Mouse (Mus musculus) MEL (cell line): Measurements from ENCODE around the gene Slx1b. TPM values are rescaled to one million over a fixed set of nuclear protein-coding genes. Genes with fewer than 3 reads are reported as not detected.

Experiments
- DNase-seq: peaks from one replicate; pipeline ENCODE4 v3.0.0; 2011; ENCODE audit warnings: low read depth, low spot score
- H3K27ac ChIP-seq: 2 replicates; pipeline ENCODE4 v1.5.1; 2012; ENCODE audit warnings: low read depth, mild to moderate bottlenecking, control low read depth, low read length, moderate library complexity; ENCODE audit not compliant: control insufficient read depth
- H3K27me3 ChIP-seq, 2 experiments: fragments of 150-350 bp in 1 of 2; sonication (generic) in 1 of 2; 2 replicates each; pipeline ENCODE4 v1.6.1; 2012; ENCODE audit warnings: low read length in 2 of 2, mild to moderate bottlenecking in 2 of 2, improper control_type of control experiment in 1 of 2, moderate library complexity in 1 of 2; ENCODE audit not compliant: insufficient read depth in 2 of 2, control insufficient read depth in 1 of 2
- H3K36me3 ChIP-seq, 2 experiments: 2 replicates each; pipeline ENCODE4 v1.6.1; 2012 to 2014; ENCODE audit warnings: low read length in 2 of 2, improper control_type of control experiment in 1 of 2, inconsistent platforms in 1 of 2, mild to moderate bottlenecking in 1 of 2; ENCODE audit not compliant: insufficient read depth in 2 of 2, control insufficient read depth in 1 of 2
- H3K4me1 ChIP-seq, 2 experiments: fragments of 150-350 bp in 1 of 2; sonication (generic) in 1 of 2; 2 replicates each; pipeline ENCODE4 v1.6.1; 2012; ENCODE audit warnings: low read length in 2 of 2, improper control_type of control experiment in 1 of 2, mild to moderate bottlenecking in 1 of 2; ENCODE audit not compliant: insufficient read depth in 2 of 2, control insufficient read depth in 1 of 2
- H3K4me3 ChIP-seq, 2 experiments: fragments of 150-350 bp in 1 of 2; sonication (generic) in 1 of 2; 2 replicates each; pipeline ENCODE4 v1.5.1; 2012; ENCODE audit warnings: low read depth in 2 of 2, low read length in 2 of 2, mild to moderate bottlenecking in 2 of 2, moderate library complexity in 2 of 2, control low read depth in 1 of 2, improper control_type of control experiment in 1 of 2; ENCODE audit not compliant: control insufficient read depth in 1 of 2, insufficient read depth in 1 of 2
- H3K79me2 ChIP-seq: 2 replicates; pipeline ENCODE4 v1.6.1; 2012; ENCODE audit warnings: mild to moderate bottlenecking, low read length, moderate library complexity; ENCODE audit not compliant: control insufficient read depth, poor library complexity, insufficient read depth
- H3K9ac ChIP-seq: 2 replicates; pipeline ENCODE4 v1.6.1; 2012; ENCODE audit warnings: low read depth, mild to moderate bottlenecking, control low read depth, low read length, moderate library complexity; ENCODE audit not compliant: control insufficient read depth, poor library complexity, severe bottlenecking
- H3K9me3 ChIP-seq: fragments of 150-350 bp; sonication (generic); replicated peaks from 2 replicates; pipeline ENCODE4 v1.6.1; 2012; ENCODE audit warnings: mild to moderate bottlenecking, low read length, improper control_type of control experiment, moderate library complexity; ENCODE audit not compliant: insufficient read depth
- CHD1 ChIP-seq: IDR thresholded peaks from 2 replicates; pipeline ENCODE4 v1.6.1; 2012; ENCODE audit warnings: low read depth, mild to moderate bottlenecking, inconsistent platforms, low read length, improper control_type of control experiment
- CHD2 ChIP-seq: IDR thresholded peaks from 2 replicates; pipeline ENCODE4 v1.6.1; 2011; ENCODE audit warnings: low read length, improper control_type of control experiment
- CTCF ChIP-seq, 3 experiments: IDR thresholded peaks in 2 of 3; conservative IDR thresholded peaks in 1 of 3; 2 replicates each; pipeline ENCODE4 v1.5.1; 2011 to 2012; ENCODE audit warnings: low read length in 3 of 3, low read depth in 2 of 3, mild to moderate bottlenecking in 2 of 3, improper control_type of control experiment in 1 of 3, inconsistent platforms in 1 of 3, mixed read lengths in 1 of 3, moderate library complexity in 1 of 3; ENCODE audit not compliant: control insufficient read depth in 1 of 3, insufficient read depth in 1 of 3, poor library complexity in 1 of 3, severe bottlenecking in 1 of 3
- E2F4 ChIP-seq: IDR thresholded peaks from 2 replicates; pipeline ENCODE4 v1.6.1; 2011; ENCODE audit warnings: low read depth, low read length, improper control_type of control experiment, borderline replicate concordance
- ELF1 ChIP-seq: IDR thresholded peaks from 2 replicates; pipeline ENCODE4 v1.6.1; 2014; ENCODE audit warnings: low read depth, mild to moderate bottlenecking, inconsistent platforms, low read length, improper control_type of control experiment, moderate library complexity
- EP300 ChIP-seq, 2 experiments: IDR thresholded peaks; 2 replicates each; pipeline ENCODE4 v1.6.1; 2011; ENCODE audit warnings: improper control_type of control experiment in 2 of 2, low read length in 2 of 2, low read depth in 1 of 2, mild to moderate bottlenecking in 1 of 2
- ETS1 ChIP-seq: IDR thresholded peaks from 2 replicates; pipeline ENCODE4 v1.6.1; 2012; ENCODE audit warnings: low read depth, mild to moderate bottlenecking, inconsistent platforms, low read length, improper control_type of control experiment, moderate library complexity
- GATA1 ChIP-seq: IDR thresholded peaks from 2 replicates; pipeline ENCODE4 v1.6.1; 2011; ENCODE audit warnings: low read depth, low read length, improper control_type of control experiment
- HCFC1 ChIP-seq: IDR thresholded peaks from 2 replicates; pipeline ENCODE4 v1.6.1; 2012; ENCODE audit warnings: low read depth, mild to moderate bottlenecking, inconsistent platforms, low read length, improper control_type of control experiment, moderate library complexity
- JUND ChIP-seq: IDR thresholded peaks from 2 replicates; pipeline ENCODE4 v1.6.1; 2011; ENCODE audit warnings: low read depth, mild to moderate bottlenecking, improper control_type of control experiment, low read length
- MAFK ChIP-seq: IDR thresholded peaks from 2 replicates; pipeline ENCODE4 v1.6.1; 2011; ENCODE audit warnings: low read depth, mild to moderate bottlenecking, low read length, improper control_type of control experiment, borderline replicate concordance
- MAX ChIP-seq: IDR thresholded peaks from 2 replicates; pipeline ENCODE4 v1.6.1; 2011; ENCODE audit warnings: low read length, improper control_type of control experiment
- MAZ ChIP-seq: IDR thresholded peaks from 2 replicates; pipeline ENCODE4 v1.6.1; 2012; ENCODE audit warnings: low read depth, mild to moderate bottlenecking, inconsistent platforms, low read length, improper control_type of control experiment
- MYB ChIP-seq: IDR thresholded peaks from 2 replicates; pipeline ENCODE4 v1.6.1; 2011; ENCODE audit warnings: mild to moderate bottlenecking, low read depth, low read length, improper control_type of control experiment
- MYC ChIP-seq: IDR thresholded peaks from 2 replicates; pipeline ENCODE4 v1.6.1; 2011; ENCODE audit warnings: low read depth, mild to moderate bottlenecking, low read length, improper control_type of control experiment, moderate library complexity
- NELFE ChIP-seq: IDR thresholded peaks from 2 replicates; pipeline ENCODE4 v1.6.1; 2011; ENCODE audit warnings: low read depth, low read length, improper control_type of control experiment
- POLR2A ChIP-seq, 2 experiments: IDR thresholded peaks; 2 replicates each; pipeline ENCODE4 v1.6.1; 2011 to 2012; ENCODE audit warnings: low read length in 2 of 2, mild to moderate bottlenecking in 2 of 2, control low read depth in 1 of 2, improper control_type of control experiment in 1 of 2, low read depth in 1 of 2, moderate library complexity in 1 of 2; ENCODE audit not compliant: control insufficient read depth in 1 of 2, insufficient read depth in 1 of 2, poor library complexity in 1 of 2
- POLR2AphosphoS2 ChIP-seq: IDR thresholded peaks from 2 replicates; pipeline ENCODE4 v1.6.1; 2011; ENCODE audit warnings: low read length, improper control_type of control experiment
- POLR2AphosphoS5 ChIP-seq: IDR thresholded peaks from 2 replicates; pipeline ENCODE4 v1.6.1; 2012; ENCODE audit warnings: low read depth, borderline replicate concordance, mild to moderate bottlenecking, inconsistent platforms, low read length, moderate library complexity, mixed read lengths
- RCOR1 ChIP-seq: IDR thresholded peaks from 2 replicates; pipeline ENCODE4 v1.6.1; 2012; ENCODE audit warnings: low read depth, mild to moderate bottlenecking, inconsistent platforms, low read length, improper control_type of control experiment
- SIN3A ChIP-seq: IDR thresholded peaks from 2 replicates; pipeline ENCODE4 v1.6.1; 2012; ENCODE audit warnings: low read length, improper control_type of control experiment, inconsistent platforms
- SMC3 ChIP-seq: IDR thresholded peaks from 2 replicates; pipeline ENCODE4 v1.6.1; 2011; ENCODE audit warnings: low read depth, low read length, improper control_type of control experiment
- TAL1 ChIP-seq: IDR thresholded peaks from 2 replicates; pipeline ENCODE4 v1.6.1; 2012; ENCODE audit warnings: mild to moderate bottlenecking, inconsistent platforms, low read length, moderate library complexity, mixed read lengths
- TCF12 ChIP-seq: IDR thresholded peaks from 2 replicates; pipeline ENCODE4 v1.6.1; 2014; ENCODE audit warnings: low read depth, mild to moderate bottlenecking, inconsistent platforms, low read length, improper control_type of control experiment, moderate library complexity
- USF1 ChIP-seq: IDR thresholded peaks from 2 replicates; pipeline ENCODE4 v1.6.1; 2014; ENCODE audit warnings: low read depth, mild to moderate bottlenecking, inconsistent platforms, low read length, improper control_type of control experiment, moderate library complexity
- USF2 ChIP-seq, 2 experiments: IDR thresholded peaks; 2 replicates each; pipeline ENCODE4 v1.6.1; 2011 to 2012; ENCODE audit warnings: improper control_type of control experiment in 2 of 2, low read length in 2 of 2, borderline replicate concordance in 1 of 2, inconsistent platforms in 1 of 2, low read depth in 1 of 2, mild to moderate bottlenecking in 1 of 2; ENCODE audit not compliant: insufficient read depth in 1 of 2
- ZNF384 ChIP-seq: IDR thresholded peaks from 2 replicates; pipeline ENCODE4 v1.6.1; 2012; ENCODE audit warnings: low read depth, mild to moderate bottlenecking, inconsistent platforms, low read length, improper control_type of control experiment
- polyA plus RNA-seq, 2 experiments: library from polyadenylated mRNA; stranded (reverse) in 1 of 2; unstranded in 1 of 2; fragments of >175 nt in 1 of 2; fragments of >200 nt in 1 of 2; gene quantifications; 2 replicates each; pipeline versions ENCODE4 v1.2.1 to v1.2.4; 2012; ENCODE audit warnings: low replicate concordance in 2 of 2, low read depth in 1 of 2; ENCODE audit not compliant: insufficient read length in 2 of 2, insufficient read depth in 1 of 2, missing spikeins in 1 of 2
- total RNA-seq: library from RNA; depleted of rRNA; stranded (reverse); fragments of 300-350 nt; gene quantifications from 2 replicates; pipeline ENCODE4 v1.2.3, GENCODE M21; 2012

The Slx1b gene
- total and polyA plus RNA-seq, 3 experiments, result 4.6 to 10.2 TPM; not detected in 1

DNA sequence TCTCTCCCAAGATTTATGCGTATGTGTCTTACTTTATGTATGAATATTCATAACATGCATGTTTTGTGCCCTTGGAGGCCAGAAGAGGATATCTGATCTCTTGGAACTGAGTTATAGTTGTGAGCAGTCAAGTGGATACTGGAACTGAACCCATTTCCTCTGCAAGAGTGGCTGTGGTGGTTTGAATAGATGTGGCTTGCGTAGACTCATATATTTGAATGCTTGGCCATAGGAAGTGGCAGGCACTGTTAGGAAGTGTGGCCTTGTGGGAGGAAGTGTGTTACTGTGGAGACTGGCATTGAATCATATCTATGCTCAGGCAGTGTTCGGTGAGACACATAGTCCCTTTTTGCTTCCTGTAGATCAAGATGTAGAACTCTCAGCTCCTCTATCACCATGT lies 39.9 kb downstream of the Slx1b start:
- H3K4me3 ChIP-seq, result no peak overlapping the region
- H3K4me1 ChIP-seq, result peaks cover 16 to 22% of the 10 kb centered on the region in 2 experiments
- H3K9ac ChIP-seq, result no peak overlapping the region
- TF ChIP-seq TAL1 (no peak), CHD1 (no peak), ETS1 (no peak; the same call in none of the 2 replicates), HCFC1 (0 out of 2 replicates have a peak, but pooled peaks have one; percentile 40), POLR2AphosphoS5 (no peak), CHD2 (no peak), MAFK (no peak), MYC (no peak), USF2 (IDR thresholded peaks at IDR 0.05; ENCODE audit: borderline replicate concordance in 1 of 2, insufficient read depth in 1 of 2, low read depth in 1 of 2, low read length in 2 of 2) (no peak), USF1 (no peak), EP300 (IDR thresholded peaks at IDR 0.05; ENCODE audit: low read depth in 1 of 2, low read length in 2 of 2) (peak; percentile 32 to 33; a peak in 3 of 4 replicates), POLR2A (IDR thresholded peaks at IDR 0.05; ENCODE audit: control insufficient read depth in 1 of 2, insufficient read depth in 1 of 2, low read depth in 1 of 2, low read length in 2 of 2, poor library complexity in 1 of 2) (no peak), SMC3 (no peak), ELF1 (0 out of 2 replicates have a peak, but pooled peaks have one; percentile 7), MAZ (no peak), CTCF (IDR thresholded peaks at IDR 0.05 in 2 of 3, conservative IDR thresholded peaks at IDR 0.05 in 1 of 3; ENCODE audit: control insufficient read depth in 1 of 3, insufficient read depth in 1 of 3, low read depth in 2 of 3, low read length in 3 of 3, poor library complexity in 1 of 3, severe bottlenecking in 1 of 3) (no peak), NELFE (no peak), MYB (0 out of 2 replicates have a peak, but pooled peaks have one; percentile 12), ZNF384 (no peak), POLR2AphosphoS2 (no peak), E2F4 (no peak), RCOR1 (0 out of 2 replicates have a peak, but pooled peaks have one; percentile 27), SIN3A (no peak), MAX (no peak), GATA1 (peak; percentile 40; the same call in 1 of the 2 replicates), TCF12 (peak; percentile 40; the same call in 1 of the 2 replicates), JUND (no peak)
- TF ChIP-seq, all 39 proteins: peak for 7
- H3K27ac ChIP-seq, result peak overlapping the region; percentile 67
- peaks cover 0 to 38% of the 10 kb centered on the region in 2 experiments; a peak in 3 of 4 replicates for H3K36me3 ChIP-seq
- peak; percentile 62 for DNase-seq
- H3K79me2 ChIP-seq, result peaks cover 5% of the 10 kb centered on the region; the same call in 1 of the 2 replicates
- H3K9me3 ChIP-seq, result no peaks in the 10 kb centered on the region
- no peaks in the 10 kb centered on the region for H3K27me3 ChIP-seq
